Mouse (Mus musculus): ENCODE results near the gene Gm6356. TPM values are rescaled to one million over a fixed set of nuclear protein-coding genes. Genes with fewer than 3 reads are reported as not detected.

Gm6356 gene
- polyA plus RNA-seq (2015; fragmentation: Nextera tagmentation; extraction: Ambion mirVana) = not detected in 2 replicates

GRCm38 (mm10) chr14:6973718-6974117, at the start of gene Gm6356:
Gm6356 (minus strand) TSS chr14:6973818.

Other genes with a start within 250 kb of the Gm6356 start
- gene Gm3636, start 231.5 kb downstream of the Gm6356 start, polyA plus RNA-seq (2015; fragmentation: Nextera tagmentation; extraction: Ambion mirVana) = 2.6 and 3.8 TPM in 2 replicates
- gene Gm8362, start 199.4 kb downstream of the Gm6356 start, polyA plus RNA-seq (2015; fragmentation: Nextera tagmentation; extraction: Ambion mirVana) = not detected in 2 replicates
- gene Gm3642, start 133.5 kb downstream of the Gm6356 start, polyA plus RNA-seq (2015; fragmentation: Nextera tagmentation; extraction: Ambion mirVana) = not detected in 2 replicates
- 1.7 and 2.0 TPM in 2 replicates for gene Gm3667, start 83.9 kb downstream of the Gm6356 start, polyA plus RNA-seq (2015; fragmentation: Nextera tagmentation; extraction: Ambion mirVana)
- 0.23 TPM in 1 of 2 replicates, not detected in the other for gene Gm10406, start 53.6 kb upstream of the Gm6356 start, polyA plus RNA-seq (2015; fragmentation: Nextera tagmentation; extraction: Ambion mirVana)
- gene Gm3685, start 71.2 kb upstream of the Gm6356 start, polyA plus RNA-seq (2015; fragmentation: Nextera tagmentation; extraction: Ambion mirVana) = not detected in 2 replicates
- 2.5 TPM in 2 replicates for gene Gm3696, start 126.8 kb upstream of the Gm6356 start, polyA plus RNA-seq (2015; fragmentation: Nextera tagmentation; extraction: Ambion mirVana)
- not detected in 2 replicates for gene Gm6676, start 151.6 kb upstream of the Gm6356 start, polyA plus RNA-seq (2015; fragmentation: Nextera tagmentation; extraction: Ambion mirVana)
- gene Gm3512, start 200.7 kb upstream of the Gm6356 start, polyA plus RNA-seq (2015; fragmentation: Nextera tagmentation; extraction: Ambion mirVana) = 14.9 and 19.4 TPM in 2 replicates
- gene Gm16434, start 220.7 kb upstream of the Gm6356 start, polyA plus RNA-seq (2015; fragmentation: Nextera tagmentation; extraction: Ambion mirVana) = not detected in 2 replicates